In genomic region chr1:75248041-75248772, GRCm38 (mm10) we compare ENCODE assay signal across 9 mouse cellular contexts. TPM values are rescaled to one million over a fixed set of nuclear protein-coding genes. Genes with fewer than 3 reads are reported as not detected.
DNase-seq lines count a peak whose midpoint lies in the region; ATAC-seq lines count a peak whose summit lies in the region.
"Had no signal": no experiment of that assay in that cellular context is flagged by ENCODE, and none has a peak within 500 bp of the region (broad histone marks: within the 10 kb centered on the region; RNA-seq: fewer than 3 reads in every experiment).

No protein-coding gene starts in this region.

- no peak for DNase-seq in hindbrain, embryonic 11.5 days (ENCODE audit: low spot score)
- no peak for DNase-seq in hindbrain, embryonic 14.5 days (ENCODE audit: low spot score)
- peak; percentile 72 to 77 for DNase-seq in cerebellum, postnatal 14 days
- peak; percentile 53 for DNase-seq in heart, postnatal 25 days (ENCODE audit: low spot score)
- peak; percentile 54 for DNase-seq in lung, postnatal 14 days
- no peak for DNase-seq in layer of hippocampus, adult 8-10 months (ENCODE audit: low spot score in 2 of 2)

- H3K9me3 ChIP-seq in hindbrain, embryonic 11.5 days (ENCODE audit: control insufficient read depth, low read length): no peaks in the 10 kb centered on the region
- no peaks in the 10 kb centered on the region for H3K9me3 ChIP-seq in hindbrain, embryonic 14.5 days (ENCODE audit: control insufficient read depth, low read length)

- H3K9ac ChIP-seq in hindbrain, embryonic 11.5 days (ENCODE audit: low read depth, low read length): no peak overlapping the region
- no peak overlapping the region for H3K9ac ChIP-seq in hindbrain, embryonic 14.5 days

- no peak overlapping the region for H3K27ac ChIP-seq in hindbrain, embryonic 11.5 days (ENCODE audit: low read depth, low read length)
- no peak overlapping the region for H3K27ac ChIP-seq in hindbrain, embryonic 14.5 days

- H3K4me1 ChIP-seq in hindbrain, embryonic 11.5 days (replicated peaks; ENCODE audit: control insufficient read depth, insufficient read depth, low read length): 0 out of 2 replicates have a peak, but pooled peaks cover 2% of the 10 kb centered on the region
- H3K4me1 ChIP-seq in hindbrain, embryonic 14.5 days (replicated peaks; ENCODE audit: control insufficient read depth, insufficient read depth, low read length): 0 out of 2 replicates have a peak, but pooled peaks cover 6% of the 10 kb centered on the region

- no peak overlapping the region for H3K4me2 ChIP-seq in hindbrain, embryonic 11.5 days (replicated peaks; ENCODE audit: low read depth, low read length)
- no peak overlapping the region for H3K4me2 ChIP-seq in hindbrain, embryonic 14.5 days (replicated peaks)

- H3K36me3 ChIP-seq in hindbrain, embryonic 11.5 days (ENCODE audit: control insufficient read depth, insufficient read depth, low read length): no peaks in the 10 kb centered on the region
- H3K36me3 ChIP-seq in hindbrain, embryonic 14.5 days (replicated peaks; ENCODE audit: control insufficient read depth, insufficient read depth): peaks cover 6% of the 10 kb centered on the region

- intact Hi-C loops in heart, postnatal 25 days (cut with DNase I): no loop called here

- H3K27me3 ChIP-seq in hindbrain, embryonic 11.5 days (ENCODE audit: control insufficient read depth, insufficient read depth, low read length): peaks cover 4% of the 10 kb centered on the region; the same call in 1 of the 2 replicates
- H3K27me3 ChIP-seq in hindbrain, embryonic 14.5 days (ENCODE audit: control insufficient read depth, insufficient read depth, low read length): no peaks in the 10 kb centered on the region

- ATAC-seq in hindbrain, embryonic 11.5 days (ENCODE audit: low FRiP score): 0 out of 2 replicates have a peak, but pooled peaks have one; percentile 3
- ATAC-seq in hindbrain, embryonic 14.5 days (ENCODE audit: low FRiP score): no peak; the same call in 1 of the 2 replicates
- peak; percentile 58 for ATAC-seq in CD4-positive, CD25-positive, alpha-beta regulatory T cell, adult 4 months
- ATAC-seq in granulocyte monocyte progenitor cell, adult 5-6 weeks (replicated peaks; ENCODE audit: poor library complexity, severe bottlenecking): no peak

- no peak overlapping the region for H3K4me3 ChIP-seq in hindbrain, embryonic 11.5 days (ENCODE audit: low read depth, low read length)
- no peak overlapping the region for H3K4me3 ChIP-seq in hindbrain, embryonic 14.5 days (replicated peaks; ENCODE audit: low read length)

- 64% methylated on average over 9 of the region's 9 CpGs for WGBS in hindbrain, embryonic 11.5 days
- WGBS in hindbrain, embryonic 14.5 days: 58% methylated on average over 9 of the region's 9 CpGs

RNA-seq across cellular contexts. Expression of gene Dnajb2, which starts 12.0 kb away (rescaled TPM):
- 17.8 and 21.4 TPM in 2 replicates for polyA plus RNA-seq in hindbrain, embryonic 11.5 days (2014; fragmentation: Nextera tagmentation; extraction: Ambion mirVana)
- polyA plus RNA-seq in hindbrain, embryonic 14.5 days (2014; fragmentation: Nextera tagmentation; extraction: Ambion mirVana): 39.5 and 45.2 TPM in 2 replicates
- polyA plus RNA-seq in CD4-positive, CD25-positive, alpha-beta regulatory T cell, adult 4 months (2017; shearing (Covaris generic)): 10 to 100 TPM in 1 of 2 experiments, 1 to 10 TPM in 1; 10.0 to 10.3 TPM
- total RNA-seq in heart, postnatal 25 days (2021): 100 to 1,000 TPM in 1 of 2 experiments, 10 to 100 TPM in 1; 90.4 to 100 TPM
- 0.66 and 4.1 TPM in 2 replicates for total RNA-seq in granulocyte monocyte progenitor cell, adult 5-6 weeks (2014; fragmentation: Nextera tagmentation)
- total RNA-seq in granulocyte monocyte progenitor cell, adult 5-6 weeks (2017): 1.5 and 1.6 TPM in 2 replicates
- 100 to 1,000 TPM in 1 of 4 experiments, 10 to 100 TPM in 3; 83.1 to 108 (median 93.1) TPM for total RNA-seq in layer of hippocampus, adult 8-10 months (2022)

RNA-seq across cellular contexts. Expression of gene Ptprn, which starts 16.1 kb away (rescaled TPM):
- 3.5 and 6.0 TPM in 2 replicates for polyA plus RNA-seq in hindbrain, embryonic 11.5 days (2014; fragmentation: Nextera tagmentation; extraction: Ambion mirVana)
- polyA plus RNA-seq in hindbrain, embryonic 14.5 days (2014; fragmentation: Nextera tagmentation; extraction: Ambion mirVana): 26.1 and 34.8 TPM in 2 replicates
- under 1 TPM; 0.22 to 0.61 TPM for polyA plus RNA-seq in CD4-positive, CD25-positive, alpha-beta regulatory T cell, adult 4 months (2017; shearing (Covaris generic))
- under 1 TPM; 0.86 to 0.92 TPM for total RNA-seq in heart, postnatal 25 days (2021)
- not detected in 2 replicates for total RNA-seq in granulocyte monocyte progenitor cell, adult 5-6 weeks (2014; fragmentation: Nextera tagmentation)
- not detected in 2 replicates for total RNA-seq in granulocyte monocyte progenitor cell, adult 5-6 weeks (2017)
- 100 to 1,000 TPM; 360 to 457 (median 395) TPM for total RNA-seq in layer of hippocampus, adult 8-10 months (2022)

RNA-seq across cellular contexts. Expression of gene A630095N17Rik, which starts 16.3 kb away (rescaled TPM):
- polyA plus RNA-seq in hindbrain, embryonic 11.5 days (2014; fragmentation: Nextera tagmentation; extraction: Ambion mirVana): not detected in 2 replicates
- polyA plus RNA-seq in hindbrain, embryonic 14.5 days (2014; fragmentation: Nextera tagmentation; extraction: Ambion mirVana): not detected in 2 replicates
- polyA plus RNA-seq in CD4-positive, CD25-positive, alpha-beta regulatory T cell, adult 4 months (2017; shearing (Covaris generic)): not detected
- total RNA-seq in heart, postnatal 25 days (2021): not detected
- not detected in 2 replicates for total RNA-seq in granulocyte monocyte progenitor cell, adult 5-6 weeks (2014; fragmentation: Nextera tagmentation)
- 2.7 TPM in 1 of 2 replicates, not detected in the other for total RNA-seq in granulocyte monocyte progenitor cell, adult 5-6 weeks (2017)
- not detected for total RNA-seq in layer of hippocampus, adult 8-10 months (2022)
- total RNA-seq: layer of hippocampus, adult 18-20 months had no signal

RNA-seq across cellular contexts. Expression of gene Tuba4a, which starts 28.5 kb away (rescaled TPM):
- 10.7 and 12.4 TPM in 2 replicates for polyA plus RNA-seq in hindbrain, embryonic 11.5 days (2014; fragmentation: Nextera tagmentation; extraction: Ambion mirVana)
- 13.8 and 20.8 TPM in 2 replicates for polyA plus RNA-seq in hindbrain, embryonic 14.5 days (2014; fragmentation: Nextera tagmentation; extraction: Ambion mirVana)
- 100 to 1,000 TPM; 141 to 164 TPM for polyA plus RNA-seq in CD4-positive, CD25-positive, alpha-beta regulatory T cell, adult 4 months (2017; shearing (Covaris generic))
- total RNA-seq in heart, postnatal 25 days (2021): 1,000 to 10,000 TPM; 1,036 to 1,088 TPM
- 541 and 690 TPM in 2 replicates for total RNA-seq in granulocyte monocyte progenitor cell, adult 5-6 weeks (2014; fragmentation: Nextera tagmentation)
- total RNA-seq in granulocyte monocyte progenitor cell, adult 5-6 weeks (2017): 491 and 534 TPM in 2 replicates
- total RNA-seq in layer of hippocampus, adult 8-10 months (2022): 100 to 1,000 TPM; 488 to 539 (median 494) TPM

RNA-seq across cellular contexts. Expression of gene Resp18, which starts 30.0 kb away (rescaled TPM):
- polyA plus RNA-seq in hindbrain, embryonic 11.5 days (2014; fragmentation: Nextera tagmentation; extraction: Ambion mirVana): 32.3 and 35.7 TPM in 2 replicates
- 232 and 253 TPM in 2 replicates for polyA plus RNA-seq in hindbrain, embryonic 14.5 days (2014; fragmentation: Nextera tagmentation; extraction: Ambion mirVana)
- polyA plus RNA-seq in CD4-positive, CD25-positive, alpha-beta regulatory T cell, adult 4 months (2017; shearing (Covaris generic)): not detected
- total RNA-seq in heart, postnatal 25 days (2021): not detected
- not detected in 2 replicates for total RNA-seq in granulocyte monocyte progenitor cell, adult 5-6 weeks (2014; fragmentation: Nextera tagmentation)
- total RNA-seq in granulocyte monocyte progenitor cell, adult 5-6 weeks (2017): not detected in 2 replicates
- 100 to 1,000 TPM; 102 to 169 (median 125) TPM for total RNA-seq in layer of hippocampus, adult 8-10 months (2022)

Comparison
In these comparisons a context has a peak if more than half of its experiments do, and no peak if none do; other contexts are left out.
1. ATAC-seq: peak in hindbrain, embryonic 11.5 days (single experiment) and CD4-positive, CD25-positive, alpha-beta regulatory T cell, adult 4 months (single experiment); none in hindbrain, embryonic 14.5 days (single experiment) and granulocyte monocyte progenitor cell, adult 5-6 weeks (single experiment).
2. DNase-seq: peak in cerebellum, postnatal 14 days (2 of 2), heart, postnatal 25 days (single experiment) and lung, postnatal 14 days (single experiment); none in hindbrain, embryonic 11.5 days (single experiment), hindbrain, embryonic 14.5 days (single experiment) and layer of hippocampus, adult 8-10 months (0 of 2).
3. RNA of gene Dnajb2, which starts 12.0 kb away (total RNA-seq): 90.4 to 100 TPM in heart, postnatal 25 days and 83.1 to 108 TPM in layer of hippocampus, adult 8-10 months; 0.66 to 4.1 TPM in granulocyte monocyte progenitor cell, adult 5-6 weeks; every median in the first group is over 10 times any median in the second.
4. RNA of gene Ptprn, which starts 16.1 kb away (total RNA-seq): 360 to 457 TPM in layer of hippocampus, adult 8-10 months; 0.86 to 0.92 TPM in heart, postnatal 25 days and not detected in granulocyte monocyte progenitor cell, adult 5-6 weeks; every median in the first group is over 100 times any median in the second.